Mouse (Mus musculus): ENCODE measurements around the gene Hdhd3. TPM values are rescaled to one million over a fixed set of nuclear protein-coding genes. Genes with fewer than 3 reads are reported as not detected.

Hdhd3 gene
- 19.7 TPM for polyA plus RNA-seq (2012; fragmentation: generic; extraction: Trizol)
- long read RNA-seq, experiment 1, transcript Hdhd3-201 (2 exons, 1,205 nt) = major isoform, 32 of 33 reads
- long read RNA-seq, experiment 1, partial matches to known transcripts = 0 of 33 reads
- long read RNA-seq, experiment 1, other reads (novel, unspliced or antisense) = 1 of 33 reads
- long read RNA-seq, experiment 2, transcript Hdhd3-201 (2 exons, 1,205 nt) = major isoform, 9 of 9 reads
- long read RNA-seq, experiment 2, partial matches to known transcripts = 0 of 9 reads
- long read RNA-seq, experiment 2, other reads (novel, unspliced or antisense) = 0 of 9 reads

GRCm38 (mm10) chr4:62503374-62503970 is at the start of gene Hdhd3:
Hdhd3 (minus strand) TSS chr4:62503467.
- TF ChIP-seq FOSL1 (IDR thresholded peaks at IDR 0.05; ENCODE audit: insufficient read depth, low read length, poor library complexity, severe bottlenecking) = no peak
- TF ChIP-seq CEBPB (IDR thresholded peaks at IDR 0.05; ENCODE audit: low read depth) = no peak
- no peak for TF ChIP-seq CTCF (IDR thresholded peaks at IDR 0.05; ENCODE audit: control insufficient read depth, insufficient read depth, insufficient read length)
- no peak for TF ChIP-seq MYOG (IDR thresholded peaks at IDR 0.05; ENCODE audit: control insufficient read depth, extremely low read depth, insufficient read length)
- no peak for TF ChIP-seq USF1 (IDR thresholded peaks at IDR 0.05; ENCODE audit: low read depth)
- no peak for TF ChIP-seq MAX (IDR thresholded peaks at IDR 0.05)
- TF ChIP-seq MYOD1 (IDR thresholded peaks at IDR 0.05; ENCODE audit: control insufficient read depth, insufficient read length, low read depth) = no peak
- peaks cover 22% of the 10 kb centered on the region for H3K36me3 ChIP-seq (ENCODE audit: control insufficient read depth, insufficient read depth)
- peak within 1 kb of the TSS; percentile 91 for H3K4me3 ChIP-seq (ENCODE audit: insufficient read depth, poor library complexity, severe bottlenecking)
- H3K79me2 ChIP-seq (ENCODE audit: control insufficient read depth, insufficient read depth) = no peaks in the 10 kb centered on the region
- H3K27me3 ChIP-seq (ENCODE audit: control insufficient read depth, insufficient read depth, insufficient read length) = no peaks in the 10 kb centered on the region
- H3ac ChIP-seq (ENCODE audit: control insufficient read depth, insufficient read length, low read depth) = peak within 1 kb of the TSS; percentile 81
- H3K79me3 ChIP-seq (ENCODE audit: low read depth) = no peaks in the 10 kb centered on the region

DNA sequence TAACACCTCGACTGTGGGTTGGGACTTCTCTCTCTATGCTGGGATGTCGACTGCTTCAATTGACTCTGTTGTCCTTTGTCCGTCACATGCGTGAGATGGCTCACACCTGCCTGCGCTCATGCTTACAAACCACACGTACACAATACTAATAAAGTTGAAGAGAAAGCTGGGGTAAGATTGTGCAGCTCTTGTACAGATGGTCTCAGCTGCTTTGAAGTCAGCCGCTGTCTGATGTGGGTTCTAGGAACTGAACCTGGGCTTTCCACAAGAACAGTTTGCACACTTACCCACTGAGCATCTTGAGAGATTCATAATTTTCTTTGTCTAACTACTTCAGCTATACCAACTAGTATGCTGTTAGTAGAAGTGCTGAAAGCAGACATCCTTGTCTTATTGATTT is 48.7 kb upstream of the Hdhd3 start:
- H3K36me3 ChIP-seq (ENCODE audit: control insufficient read depth, insufficient read depth) = no peaks in the 10 kb centered on the region
- H3K79me3 ChIP-seq (ENCODE audit: low read depth) = no peaks in the 10 kb centered on the region
- no peaks in the 10 kb centered on the region for H3K79me2 ChIP-seq (ENCODE audit: control insufficient read depth, insufficient read depth)
- H3K4me3 ChIP-seq (ENCODE audit: insufficient read depth, poor library complexity, severe bottlenecking) = no peak overlapping the region
- no peak overlapping the region for H3ac ChIP-seq (ENCODE audit: control insufficient read depth, insufficient read length, low read depth)
- no peak for TF ChIP-seq CTCF (IDR thresholded peaks at IDR 0.05; ENCODE audit: control insufficient read depth, insufficient read depth, insufficient read length)
- TF ChIP-seq USF1 (IDR thresholded peaks at IDR 0.05; ENCODE audit: low read depth) = no peak
- TF ChIP-seq FOSL1 (IDR thresholded peaks at IDR 0.05; ENCODE audit: insufficient read depth, low read length, poor library complexity, severe bottlenecking) = no peak
- no peak for TF ChIP-seq MYOG (IDR thresholded peaks at IDR 0.05; ENCODE audit: control insufficient read depth, extremely low read depth, insufficient read length)
- no peak for TF ChIP-seq MYOD1 (IDR thresholded peaks at IDR 0.05; ENCODE audit: control insufficient read depth, insufficient read length, low read depth)
- TF ChIP-seq MAX (IDR thresholded peaks at IDR 0.05) = no peak
- TF ChIP-seq CEBPB (IDR thresholded peaks at IDR 0.05; ENCODE audit: low read depth) = no peak
- no peaks in the 10 kb centered on the region for H3K27me3 ChIP-seq (ENCODE audit: control insufficient read depth, insufficient read depth, insufficient read length)

DNA sequence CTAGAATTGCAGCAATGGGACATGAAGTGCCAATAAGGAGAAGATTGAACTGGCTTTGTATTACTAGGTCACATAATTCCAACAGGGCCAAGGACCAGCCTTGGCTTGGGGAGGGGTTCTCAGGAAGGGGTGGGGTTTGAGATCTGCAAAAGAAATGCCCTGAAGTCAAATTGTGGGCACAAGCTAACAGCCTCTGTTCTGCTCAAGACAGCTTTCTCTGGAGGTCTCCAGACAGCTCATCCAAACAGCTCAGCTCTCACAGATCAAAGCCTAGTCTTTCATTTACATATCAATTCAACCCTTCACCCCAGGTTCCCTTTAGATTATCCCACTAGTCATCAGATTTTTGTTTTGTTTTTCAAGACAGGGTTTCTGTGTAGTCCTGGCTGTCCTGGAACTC is 41.5 kb upstream of the Hdhd3 start:
- no peak overlapping the region for H3ac ChIP-seq (ENCODE audit: control insufficient read depth, insufficient read length, low read depth)
- no peaks in the 10 kb centered on the region for H3K79me2 ChIP-seq (ENCODE audit: control insufficient read depth, insufficient read depth)
- no peaks in the 10 kb centered on the region for H3K79me3 ChIP-seq (ENCODE audit: low read depth)
- no peaks in the 10 kb centered on the region for H3K36me3 ChIP-seq (ENCODE audit: control insufficient read depth, insufficient read depth)
- TF ChIP-seq MAX (IDR thresholded peaks at IDR 0.05) (no peak), CTCF (IDR thresholded peaks at IDR 0.05; ENCODE audit: control insufficient read depth, insufficient read depth, insufficient read length) (no peak), USF1 (IDR thresholded peaks at IDR 0.05; ENCODE audit: low read depth) (no peak), MYOD1 (IDR thresholded peaks at IDR 0.05; ENCODE audit: control insufficient read depth, insufficient read length, low read depth) (no peak), MYOG (IDR thresholded peaks at IDR 0.05; ENCODE audit: control insufficient read depth, extremely low read depth, insufficient read length) (no peak), CEBPB (IDR thresholded peaks at IDR 0.05; ENCODE audit: low read depth) (no peak), FOSL1 (IDR thresholded peaks at IDR 0.05; ENCODE audit: insufficient read depth, low read length, poor library complexity, severe bottlenecking) (no peak)
- no peaks in the 10 kb centered on the region for H3K27me3 ChIP-seq (ENCODE audit: control insufficient read depth, insufficient read depth, insufficient read length)
- H3K4me3 ChIP-seq (ENCODE audit: insufficient read depth, poor library complexity, severe bottlenecking) = no peak overlapping the region

- no peak overlapping the region for H3ac ChIP-seq (ENCODE audit: control insufficient read depth, insufficient read length, low read depth)
- H3K27me3 ChIP-seq (ENCODE audit: control insufficient read depth, insufficient read depth, insufficient read length) = no peaks in the 10 kb centered on the region
- H3K79me3 ChIP-seq (ENCODE audit: low read depth) = no peaks in the 10 kb centered on the region
- no peak overlapping the region for H3K4me3 ChIP-seq (ENCODE audit: insufficient read depth, poor library complexity, severe bottlenecking)
- H3K79me2 ChIP-seq (ENCODE audit: control insufficient read depth, insufficient read depth) = no peaks in the 10 kb centered on the region
- TF ChIP-seq MAX (IDR thresholded peaks at IDR 0.05) = no peak
- no peaks in the 10 kb centered on the region for H3K36me3 ChIP-seq (ENCODE audit: control insufficient read depth, insufficient read depth)
These were observed 40.5 kb upstream of the Hdhd3 start for GRCm38 (mm10) chr4:62543782-62544181.

DNA sequence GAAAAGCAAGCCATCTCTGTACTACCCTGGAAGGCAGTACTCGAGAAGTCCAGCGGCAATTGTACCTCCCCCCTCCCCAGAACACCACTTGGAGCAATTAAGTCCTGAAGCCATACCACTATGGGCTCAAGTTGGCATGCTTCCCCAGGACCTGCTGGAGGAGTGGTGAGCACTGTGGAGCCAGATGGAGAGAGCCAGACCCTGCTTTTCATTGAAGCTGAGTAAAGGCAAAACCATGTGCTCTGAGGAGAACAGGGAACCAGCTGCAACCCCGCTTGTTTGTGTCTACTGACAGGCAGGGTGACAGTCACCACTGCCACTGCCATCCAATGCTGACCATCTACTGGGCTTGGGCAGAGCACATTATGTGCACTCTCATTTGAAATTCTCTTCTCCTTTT is 38.5 kb upstream of the Hdhd3 start:
- H3K79me3 ChIP-seq (ENCODE audit: low read depth) = no peaks in the 10 kb centered on the region
- no peaks in the 10 kb centered on the region for H3K27me3 ChIP-seq (ENCODE audit: control insufficient read depth, insufficient read depth, insufficient read length)
- no peak overlapping the region for H3ac ChIP-seq (ENCODE audit: control insufficient read depth, insufficient read length, low read depth)
- no peak overlapping the region for H3K4me3 ChIP-seq (ENCODE audit: insufficient read depth, poor library complexity, severe bottlenecking)
- TF ChIP-seq MYOD1 (IDR thresholded peaks at IDR 0.05; ENCODE audit: control insufficient read depth, insufficient read length, low read depth) = no peak
- no peak for TF ChIP-seq MYOG (IDR thresholded peaks at IDR 0.05; ENCODE audit: control insufficient read depth, extremely low read depth, insufficient read length)
- no peak for TF ChIP-seq USF1 (IDR thresholded peaks at IDR 0.05; ENCODE audit: low read depth)
- TF ChIP-seq MAX (IDR thresholded peaks at IDR 0.05) = no peak
- no peak for TF ChIP-seq FOSL1 (IDR thresholded peaks at IDR 0.05; ENCODE audit: insufficient read depth, low read length, poor library complexity, severe bottlenecking)
- no peak for TF ChIP-seq CEBPB (IDR thresholded peaks at IDR 0.05; ENCODE audit: low read depth)
- TF ChIP-seq CTCF (IDR thresholded peaks at IDR 0.05; ENCODE audit: control insufficient read depth, insufficient read depth, insufficient read length) = no peak
- no peaks in the 10 kb centered on the region for H3K79me2 ChIP-seq (ENCODE audit: control insufficient read depth, insufficient read depth)
- no peaks in the 10 kb centered on the region for H3K36me3 ChIP-seq (ENCODE audit: control insufficient read depth, insufficient read depth)
